Mouse (Mus musculus) forebrain, embryonic 11.5 days (tissue): ENCODE results near the gene Ica1l. TPM values are rescaled to one million over a fixed set of nuclear protein-coding genes. Genes with fewer than 3 reads are reported as not detected.
A peak's percentile ranks its signal among the peaks of the same experiment; 100 is the strongest.
"Not testable (repeated sequence)": the region's sequence is repeated elsewhere in the genome, so short reads cannot be mapped to it uniquely, and the experiment has no call there.

Experiments used
- ATAC-seq: fragments of 200-750 bp; cut with Nextera tagmentation; replicated peaks from 2 replicates; pipeline ENCODE4 v1.8.0; 2017; ENCODE audit warnings: moderate TSS enrichment; ENCODE audit not compliant: low FRiP score
- DNase-seq: peaks from one replicate; pipeline ENCODE4 v3.0.0-alpha.2; 2017; ENCODE audit warnings: low spot score
- H3K27ac ChIP-seq: fragments of 300-500 bp; sonication (generic); 2 replicates; pipeline ENCODE4 v1.5.1; 2014; ENCODE audit warnings: low read depth, low read length
- H3K27me3 ChIP-seq: fragments of 300-500 bp; sonication (generic); 2 replicates; pipeline ENCODE4 v1.6.1; 2014; ENCODE audit warnings: mild to moderate bottlenecking, low read length, mixed read lengths; ENCODE audit not compliant: control insufficient read depth, insufficient read depth
- H3K36me3 ChIP-seq: fragments of 300-500 bp; sonication (generic); 2 replicates; pipeline ENCODE4 v1.6.1; 2014; ENCODE audit warnings: mild to moderate bottlenecking, low read length, moderate library complexity, mixed read lengths; ENCODE audit not compliant: control insufficient read depth, insufficient read depth
- H3K4me1 ChIP-seq: fragments of 300-500 bp; sonication (generic); replicated peaks from 2 replicates; pipeline ENCODE4 v1.6.1; 2014; ENCODE audit warnings: low read length, mixed read lengths; ENCODE audit not compliant: control insufficient read depth, insufficient read depth
- H3K4me2 ChIP-seq: fragments of 300-500 bp; sonication (generic); 2 replicates; pipeline ENCODE4 v1.6.1; 2014; ENCODE audit warnings: low read depth, mild to moderate bottlenecking, low read length, moderate library complexity, mixed read lengths; ENCODE audit not compliant: severe bottlenecking
- H3K4me3 ChIP-seq: fragments of 300-500 bp; sonication (generic); 2 replicates; pipeline ENCODE4 v1.5.1; 2014; ENCODE audit warnings: low read depth, low read length
- H3K9ac ChIP-seq: fragments of 300-500 bp; sonication (generic); 2 replicates; pipeline ENCODE4 v1.6.1; 2014; ENCODE audit warnings: low read length
- H3K9me3 ChIP-seq: fragments of 300-500 bp; sonication (generic); 2 replicates; pipeline ENCODE4 v1.6.1; 2016; ENCODE audit warnings: low read length, mixed read lengths; ENCODE audit not compliant: control insufficient read depth
- WGBS: fragments of 180-500 bp; shearing (Covaris S2); extraction: QIAGEN DNeasy Blood & Tissue Kit; methylation state at CpG from one replicate; pipeline ENCODE4 v1.1.7; 2014; 5-methylcytosine and 5-hydroxymethylcytosine counted together
- polyA plus RNA-seq: library from polyadenylated mRNA; unstranded; fragments of >200 nt; fragmentation: Nextera tagmentation; extraction: Ambion mirVana; gene quantifications from 2 replicates; pipeline ENCODE4 v1.2.1, GENCODE M21; 2014

The Ica1l gene
- polyA plus RNA-seq, result 1.5 and 2.3 TPM in 2 replicates

- peak within 1 kb of the TSS; percentile 74 for H3K4me3 ChIP-seq
- WGBS, result under 1% methylated on average over 79 of the region's 99 CpGs
- H3K27me3 ChIP-seq, result peaks cover 14% of the 10 kb centered on the region
- H3K27ac ChIP-seq, result no peak within 1 kb of the TSS
- peak within 1 kb of the TSS; percentile 77 for H3K9ac ChIP-seq
- peak; percentile 86 for ATAC-seq
- H3K9me3 ChIP-seq, result no peaks in the 10 kb centered on the region
- peak; percentile 78 for DNase-seq
- H3K36me3 ChIP-seq, result no peaks in the 10 kb centered on the region
- H3K4me1 ChIP-seq, result no peaks in the 10 kb centered on the region
- H3K4me2 ChIP-seq, result peak within 1 kb of the TSS; percentile 95
These were observed at the start of gene Ica1l for GRCm38 (mm10) chr1:60042796-60043469. Ica1l (minus strand) TSS chr1:60043184.

- no peaks in the 10 kb centered on the region for H3K36me3 ChIP-seq
- no peak overlapping the region for H3K27ac ChIP-seq
- ATAC-seq (no peak), DNase-seq (no peak)
- no peaks in the 10 kb centered on the region for H3K9me3 ChIP-seq
- H3K27me3 ChIP-seq, result no peaks in the 10 kb centered on the region
- H3K9ac ChIP-seq, result no peak overlapping the region
- H3K4me2 ChIP-seq, result no peak overlapping the region
- H3K4me3 ChIP-seq, result no peak overlapping the region
- whole genome bisulfite sequencing, result 90% methylated on average over 6 of the region's 6 CpGs
- no peaks in the 10 kb centered on the region for H3K4me1 ChIP-seq
These were observed 33.4 kb upstream of the Ica1l start for GRCm38 (mm10) chr1:60076411-60076810.

DNA sequence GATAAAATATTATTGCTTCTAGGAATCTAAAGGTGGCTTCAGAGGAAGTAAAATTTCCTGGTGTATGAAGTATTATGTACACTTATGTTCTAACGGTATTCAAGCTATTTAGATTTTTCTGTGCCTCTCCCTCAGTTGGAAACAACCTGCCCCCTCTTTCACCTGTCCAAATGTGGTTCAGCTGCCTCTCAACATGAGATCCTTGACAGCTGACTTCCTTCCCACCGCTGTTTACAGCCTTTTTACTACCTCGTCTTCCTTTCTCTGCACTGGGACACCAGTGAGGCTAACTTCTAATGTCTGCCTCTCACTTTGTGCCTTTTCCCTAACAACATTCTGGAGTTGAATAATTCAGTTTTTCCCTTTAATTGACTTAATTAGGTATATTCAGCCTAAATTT lies 32.6 kb upstream of the Ica1l start:
- DNase-seq (no peak), ATAC-seq (no peak)
- H3K27me3 ChIP-seq, result no peaks in the 10 kb centered on the region
- no peak overlapping the region for H3K4me2 ChIP-seq
- no peaks in the 10 kb centered on the region for H3K36me3 ChIP-seq
- WGBS, result 86% methylated on average over 3 of the region's 3 CpGs
- H3K9ac ChIP-seq, result no peak overlapping the region
- H3K4me3 ChIP-seq, result no peak overlapping the region
- no peak overlapping the region for H3K27ac ChIP-seq
- no peaks in the 10 kb centered on the region for H3K9me3 ChIP-seq
- no peaks in the 10 kb centered on the region for H3K4me1 ChIP-seq

DNA sequence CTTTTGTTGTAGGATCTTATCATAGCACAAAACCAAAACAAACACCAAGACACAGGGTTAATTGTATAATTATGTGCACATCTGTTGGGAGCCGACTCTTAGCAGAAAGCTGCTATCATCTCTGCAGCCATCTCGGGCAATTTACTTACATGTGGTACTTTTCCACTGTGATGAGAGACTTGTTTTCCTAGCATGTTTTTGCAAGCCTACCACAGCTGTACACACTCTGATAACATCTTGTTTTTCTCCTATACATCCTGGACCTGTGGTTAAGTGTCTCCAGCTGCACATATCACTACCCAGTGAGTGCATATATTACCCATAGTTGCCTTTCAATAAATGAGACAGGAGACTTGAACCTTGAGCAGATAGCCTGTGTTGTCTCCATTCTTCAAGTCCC lies 32.0 kb upstream of the Ica1l start:
- 82% methylated on average over 2 of the region's 2 CpGs for WGBS
- H3K27me3 ChIP-seq, result no peaks in the 10 kb centered on the region

DNA sequence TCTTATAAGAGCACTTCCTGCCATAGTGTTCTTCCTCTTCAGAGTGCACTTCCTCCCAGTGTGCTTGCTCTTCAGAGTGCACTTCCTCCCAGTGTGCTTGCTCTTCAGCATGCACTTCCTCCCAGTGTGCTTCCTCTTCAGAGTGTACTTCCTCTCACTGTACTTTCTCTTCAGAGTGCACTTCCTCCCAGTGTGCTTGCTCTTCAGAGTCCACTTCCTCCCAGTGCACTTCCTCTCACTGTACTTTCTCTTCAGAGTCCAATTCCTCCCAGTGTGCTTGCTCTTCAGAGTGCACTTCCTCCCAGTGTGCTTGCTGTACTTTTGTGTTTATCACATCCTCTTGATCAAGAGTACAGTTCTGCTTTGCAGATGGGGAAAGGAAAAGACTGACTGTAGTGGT lies 27.7 kb upstream of the Ica1l start:
- not testable (repeated sequence) for H3K9ac ChIP-seq, DNase-seq, H3K4me1 ChIP-seq, H3K27me3 ChIP-seq, ATAC-seq, H3K4me3 ChIP-seq, H3K4me2 ChIP-seq, H3K9me3 ChIP-seq, H3K27ac ChIP-seq, H3K36me3 ChIP-seq

More for the DNA sequence above, 32.0 kb upstream of the Ica1l start:
- no peak overlapping the region for H3K4me3 ChIP-seq
- no peaks in the 10 kb centered on the region for H3K36me3 ChIP-seq
- no peak overlapping the region for H3K9ac ChIP-seq
- no peak for DNase-seq
- no peak overlapping the region for H3K4me2 ChIP-seq
- no peaks in the 10 kb centered on the region for H3K9me3 ChIP-seq
- H3K27ac ChIP-seq, result no peak overlapping the region
- no peak for ATAC-seq
- no peaks in the 10 kb centered on the region for H3K4me1 ChIP-seq

DNA sequence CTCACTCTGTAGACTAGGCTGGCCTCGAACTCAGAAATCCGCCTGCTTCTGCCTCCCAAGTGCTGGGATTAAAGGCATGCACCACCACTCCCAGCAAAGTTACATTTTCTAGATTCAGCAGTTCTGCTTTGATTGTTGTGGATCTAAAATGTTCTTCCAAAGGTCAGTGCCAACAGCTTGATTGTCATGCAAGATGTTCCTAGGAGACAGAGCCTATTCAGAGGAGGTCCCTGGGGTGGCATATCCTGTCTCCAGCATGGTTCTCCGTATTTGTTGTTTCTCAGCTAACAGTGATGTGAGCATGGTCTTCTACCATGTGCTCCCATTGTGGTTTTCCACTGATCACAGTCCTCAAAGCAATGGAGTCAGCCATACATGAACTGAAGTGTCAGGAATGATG lies 13.3 kb upstream of the Ica1l start:
- Histone ChIP-seq H3K27ac (no peak overlapping the region), H3K4me1 (no peaks in the 10 kb centered on the region), H3K36me3 (no peaks in the 10 kb centered on the region), H3K4me2 (no peak overlapping the region), H3K27me3 (no peaks in the 10 kb centered on the region), H3K9me3 (no peaks in the 10 kb centered on the region), H3K4me3 (no peak overlapping the region), H3K9ac (no peak overlapping the region)
- DNase-seq (no peak), ATAC-seq (no peak)
- WGBS, result 88% methylated on average over 3 of the region's 3 CpGs

DNA sequence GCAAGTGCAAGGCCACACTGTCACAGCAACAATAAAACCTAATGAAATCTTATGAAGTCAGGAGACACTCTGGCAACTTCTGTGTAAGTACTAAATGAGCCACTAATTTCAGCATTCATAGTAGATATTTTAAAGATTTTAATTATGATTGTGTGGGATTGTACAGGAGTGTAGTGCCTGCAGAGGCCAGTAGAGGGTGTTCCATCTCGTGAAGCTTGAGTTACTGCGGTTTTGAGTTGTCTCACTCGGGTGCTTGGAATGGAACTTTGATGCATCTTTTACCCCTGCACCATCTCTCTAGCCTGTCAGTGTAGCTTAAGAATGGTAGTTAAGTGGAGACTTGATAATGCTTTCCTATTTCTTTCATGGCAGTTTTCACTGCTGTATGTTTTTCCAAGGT lies 11.7 kb upstream of the Ica1l start:
- no peaks in the 10 kb centered on the region for H3K9me3 ChIP-seq
- 44% methylated on average over 3 of the region's 3 CpGs for WGBS
- H3K4me3 ChIP-seq, result no peak overlapping the region
- no peaks in the 10 kb centered on the region for H3K4me1 ChIP-seq
- no peak overlapping the region for H3K4me2 ChIP-seq
- DNase-seq (no peak), ATAC-seq (no peak)
- no peak overlapping the region for H3K9ac ChIP-seq
- no peaks in the 10 kb centered on the region for H3K36me3 ChIP-seq
- no peak overlapping the region for H3K27ac ChIP-seq
- H3K27me3 ChIP-seq, result no peaks in the 10 kb centered on the region

GRCm38 (mm10) chr1:60047481-60047880 lies 4.5 kb upstream of the Ica1l start:
- 90% methylated on average over 5 of the region's 5 CpGs for WGBS

GRCm38 (mm10) chr1:60044595-60044994 lies 1.6 kb upstream of the Ica1l start:
- Histone ChIP-seq H3K9me3 (no peaks in the 10 kb centered on the region), H3K27ac (no peak overlapping the region), H3K4me3 (no peak overlapping the region), H3K4me1 (no peaks in the 10 kb centered on the region), H3K36me3 (no peaks in the 10 kb centered on the region), H3K9ac (no peak overlapping the region), H3K4me2 (no peak overlapping the region), H3K27me3 (peaks cover 14% of the 10 kb centered on the region)
- 94% methylated on average over 1 of the region's 1 CpGs for WGBS
- no peak for DNase-seq
- no peak for ATAC-seq

More at GRCm38 (mm10) chr1:60047481-60047880, 4.5 kb upstream of the Ica1l start:
- H3K36me3 ChIP-seq, H3K9ac ChIP-seq, DNase-seq, H3K4me1 ChIP-seq, H3K27ac ChIP-seq, H3K4me2 ChIP-seq, ATAC-seq, H3K9me3 ChIP-seq, H3K4me3 ChIP-seq: not testable (repeated sequence)
- peaks cover 11% of the 10 kb centered on the region for H3K27me3 ChIP-seq
